Mouse (Mus musculus): ENCODE measurements around the gene Prkag2.

DNA sequence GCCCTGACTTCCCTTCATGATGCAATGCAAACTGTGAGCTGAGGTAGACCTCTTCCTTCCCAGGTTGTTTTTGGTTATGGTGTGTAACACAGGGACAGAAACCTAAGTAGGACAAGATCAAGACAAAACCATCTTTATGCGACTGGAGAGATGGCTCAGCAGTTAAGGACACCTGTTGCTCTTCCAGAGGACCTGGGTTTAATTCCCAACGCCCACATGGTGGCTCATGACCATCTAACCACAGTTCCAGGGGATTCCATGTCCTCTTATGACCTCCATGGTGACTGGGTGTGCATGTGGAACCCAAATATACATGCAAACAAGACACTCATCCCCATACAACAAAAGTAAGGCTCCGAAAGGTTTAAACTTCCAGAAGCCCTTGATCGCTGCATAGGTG, 171.6 kb downstream of the Prkag2 start:
- TF ChIP-seq MAX (IDR thresholded peaks at IDR 0.05), result no peak
- TF ChIP-seq USF1 (IDR thresholded peaks at IDR 0.05; ENCODE audit: low read depth), result no peak
- no peak for TF ChIP-seq CTCF (IDR thresholded peaks at IDR 0.05; ENCODE audit: control insufficient read depth, insufficient read depth, insufficient read length)
- no peak for TF ChIP-seq CEBPB (IDR thresholded peaks at IDR 0.05; ENCODE audit: low read depth)
- no peak for TF ChIP-seq FOSL1 (IDR thresholded peaks at IDR 0.05; ENCODE audit: insufficient read depth, low read length, poor library complexity, severe bottlenecking)
- no peak for TF ChIP-seq MYOD1 (IDR thresholded peaks at IDR 0.05; ENCODE audit: control insufficient read depth, insufficient read length, low read depth)
- no peak for TF ChIP-seq MYOG (IDR thresholded peaks at IDR 0.05; ENCODE audit: control insufficient read depth, extremely low read depth, insufficient read length)
